Mouse (Mus musculus) stomach, embryonic 15.5 days (tissue): ENCODE results near the gene Cntnap5c. TPM values are rescaled to one million over a fixed set of nuclear protein-coding genes. Genes with fewer than 3 reads are reported as not detected.

ENCODE experiments used
- ATAC-seq: fragments of 200-750 bp; cut with Nextera tagmentation; 2 replicates; pipeline ENCODE4 v1.8.0; 2017; ENCODE audit warnings: low read depth, moderate number of reproducible peaks, moderate TSS enrichment; ENCODE audit not compliant: insufficient read depth, low FRiP score
- H3K27ac ChIP-seq: fragments of 300-500 bp; sonication (generic); 2 replicates; pipeline ENCODE4 v1.5.1; 2015; ENCODE audit warnings: mild to moderate bottlenecking, inconsistent platforms
- H3K27me3 ChIP-seq: fragments of 300-500 bp; sonication (generic); replicated peaks from 2 replicates; pipeline ENCODE4 v1.6.1; 2015; ENCODE audit warnings: inconsistent platforms
- H3K36me3 ChIP-seq: fragments of 300-500 bp; sonication (generic); 2 replicates; pipeline ENCODE4 v1.6.1; 2015; ENCODE audit warnings: inconsistent platforms
- H3K4me1 ChIP-seq: fragments of 300-500 bp; sonication (generic); 2 replicates; pipeline ENCODE4 v1.6.1; 2015; ENCODE audit warnings: inconsistent platforms
- H3K4me2 ChIP-seq: fragments of 300-500 bp; sonication (generic); 2 replicates; pipeline ENCODE4 v1.6.1; 2015; ENCODE audit warnings: mild to moderate bottlenecking, inconsistent platforms
- H3K4me3 ChIP-seq: fragments of 300-500 bp; sonication (generic); replicated peaks from 2 replicates; pipeline ENCODE4 v1.5.1; 2015; ENCODE audit warnings: inconsistent platforms
- H3K9ac ChIP-seq: fragments of 300-500 bp; sonication (generic); 2 replicates; pipeline ENCODE4 v1.6.1; 2015; ENCODE audit warnings: inconsistent platforms
- H3K9me3 ChIP-seq: fragments of 300-500 bp; sonication (generic); 2 replicates; pipeline ENCODE4 v1.6.1; 2016; ENCODE audit warnings: inconsistent platforms
- WGBS: fragments of 180-500 bp; shearing (Covaris S2); methylation state at CpG from one replicate; pipeline ENCODE4 v1.1.7; 2015; 5-methylcytosine and 5-hydroxymethylcytosine counted together
- polyA plus RNA-seq: library from polyadenylated mRNA; unstranded; fragments of >200 nt; fragmentation: Nextera tagmentation; extraction: Ambion mirVana; gene quantifications from 2 replicates; pipeline ENCODE4 v1.2.1, GENCODE M21; 2015

Gene Cntnap5c
- not detected in 2 replicates for polyA plus RNA-seq

GRCm38 (mm10) chr17:57768622-57769610 lies at the start of gene Cntnap5c:
Cntnap5c (plus strand) TSS chr17:57769570.
- ATAC-seq, result peak; percentile 73; the same call in 1 of the 2 replicates
- no peaks in the 10 kb centered on the region for H3K9me3 ChIP-seq
- H3K27ac ChIP-seq, result no peak within 1 kb of the TSS
- no peaks in the 10 kb centered on the region for H3K27me3 ChIP-seq
- H3K36me3 ChIP-seq, result no peaks in the 10 kb centered on the region
- H3K4me3 ChIP-seq, result no peak within 1 kb of the TSS
- H3K4me2 ChIP-seq, result peak within 1 kb of the TSS; percentile 12; the same call in 1 of the 2 replicates
- no peak within 1 kb of the TSS for H3K9ac ChIP-seq
- H3K4me1 ChIP-seq, result no peaks in the 10 kb centered on the region
- WGBS, result 18% methylated on average over 26 of the region's 26 CpGs

GRCm38 (mm10) chr17:57742119-57742518 lies 27.3 kb upstream of the Cntnap5c start, which contains the start of gene Gm21834:
Gm21834 (minus strand) TSS chr17:57742219.
- H3K27me3 ChIP-seq, result no peaks in the 10 kb centered on the region
- H3K4me1 ChIP-seq, result no peaks in the 10 kb centered on the region
- H3K4me2 ChIP-seq, result no peak within 1 kb of the TSS
- WGBS, result 85% methylated on average over 5 of the region's 5 CpGs
- no peak within 1 kb of the TSS for H3K27ac ChIP-seq
- no peak for ATAC-seq
- no peaks in the 10 kb centered on the region for H3K9me3 ChIP-seq
- H3K4me3 ChIP-seq, result no peak within 1 kb of the TSS
- no peaks in the 10 kb centered on the region for H3K36me3 ChIP-seq
- no peak within 1 kb of the TSS for H3K9ac ChIP-seq

- H3K4me2 ChIP-seq, result no peak overlapping the region
- no peaks in the 10 kb centered on the region for H3K36me3 ChIP-seq
- no peak overlapping the region for H3K4me3 ChIP-seq
- no peaks in the 10 kb centered on the region for H3K9me3 ChIP-seq
- ATAC-seq, result no peak
- no peaks in the 10 kb centered on the region for H3K4me1 ChIP-seq
- no peak overlapping the region for H3K9ac ChIP-seq
- no peak overlapping the region for H3K27ac ChIP-seq
- WGBS, result 39% methylated on average over 1 of the region's 1 CpGs
- no peaks in the 10 kb centered on the region for H3K27me3 ChIP-seq
Measured at GRCm38 (mm10) chr17:57758033-57758432, 11.3 kb upstream of the Cntnap5c start.

DNA sequence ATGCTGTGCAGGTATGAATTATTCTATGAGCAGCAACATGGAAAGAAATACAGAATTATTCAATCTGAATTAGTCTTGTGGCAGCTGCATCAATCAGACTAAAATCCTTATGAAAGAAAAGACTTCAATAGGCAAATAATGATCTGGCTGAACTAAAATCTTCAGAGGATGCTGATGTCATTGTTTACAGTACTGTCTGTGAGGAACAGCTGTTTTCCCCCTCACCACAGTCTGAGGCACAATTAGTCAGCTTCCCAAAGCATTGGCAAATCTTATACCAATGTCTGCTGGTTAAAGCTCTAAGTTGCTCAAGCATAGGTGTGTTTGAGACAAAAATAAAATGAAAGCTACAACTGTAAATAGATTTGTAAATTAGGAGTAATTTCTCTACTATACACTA lies 2.1 kb upstream of the Cntnap5c start:
- H3K36me3 ChIP-seq, result no peaks in the 10 kb centered on the region
- no peak overlapping the region for H3K27ac ChIP-seq
- H3K4me3 ChIP-seq, result no peak overlapping the region
- H3K4me1 ChIP-seq, result no peaks in the 10 kb centered on the region
- no peak overlapping the region for H3K4me2 ChIP-seq
- H3K9me3 ChIP-seq, result no peaks in the 10 kb centered on the region
- no peak for ATAC-seq
- no peak overlapping the region for H3K9ac ChIP-seq
- H3K27me3 ChIP-seq, result no peaks in the 10 kb centered on the region

GRCm38 (mm10) chr17:57770904-57771303 lies 1.5 kb downstream of the Cntnap5c start:
- Histone ChIP-seq H3K4me3 (no peak overlapping the region), H3K27ac (no peak overlapping the region), H3K4me1 (no peaks in the 10 kb centered on the region), H3K9ac (no peak overlapping the region), H3K36me3 (no peaks in the 10 kb centered on the region), H3K27me3 (no peaks in the 10 kb centered on the region), H3K4me2 (no peak overlapping the region), H3K9me3 (no peaks in the 10 kb centered on the region)
- 15% methylated on average over 4 of the region's 4 CpGs for WGBS
- ATAC-seq, result no peak; the same call in 1 of the 2 replicates

DNA sequence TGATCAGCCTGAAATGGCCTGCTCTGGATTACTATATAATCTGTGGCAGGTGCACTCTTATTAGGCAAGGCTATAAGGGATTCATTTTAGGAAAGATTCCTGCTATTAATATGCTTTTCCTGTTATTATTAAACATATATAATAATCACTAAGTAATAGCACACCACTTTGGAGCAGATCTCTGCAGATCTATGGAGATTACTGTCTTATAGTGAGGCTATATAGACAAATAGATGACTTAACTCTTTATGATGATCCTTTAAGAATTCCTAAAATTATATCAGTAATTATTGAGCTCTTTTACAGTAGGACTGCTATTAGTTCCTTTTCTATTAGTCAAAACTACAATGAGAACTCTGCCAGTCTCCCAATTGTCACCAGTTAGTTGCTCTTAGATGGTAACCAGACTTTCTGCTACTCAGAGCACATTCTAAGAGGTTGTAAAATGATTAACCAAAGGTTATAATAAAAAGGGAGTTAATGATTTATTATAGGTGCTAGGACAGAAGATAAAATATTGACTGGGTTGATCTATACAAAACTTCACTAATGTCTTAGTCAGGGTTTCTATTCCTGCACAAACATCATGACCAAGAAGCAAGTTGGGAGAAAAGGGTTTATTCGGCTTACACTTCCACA lies 18.9 kb downstream of the Cntnap5c start:
- ATAC-seq, result no peak
- Histone ChIP-seq H3K4me1 (no peaks in the 10 kb centered on the region), H3K9ac (no peak overlapping the region), H3K27ac (no peak overlapping the region), H3K27me3 (no peaks in the 10 kb centered on the region), H3K36me3 (no peaks in the 10 kb centered on the region), H3K4me2 (no peak overlapping the region), H3K4me3 (no peak overlapping the region), H3K9me3 (no peaks in the 10 kb centered on the region)
- WGBS, result 68% methylated on average over 1 of the region's 1 CpGs

DNA sequence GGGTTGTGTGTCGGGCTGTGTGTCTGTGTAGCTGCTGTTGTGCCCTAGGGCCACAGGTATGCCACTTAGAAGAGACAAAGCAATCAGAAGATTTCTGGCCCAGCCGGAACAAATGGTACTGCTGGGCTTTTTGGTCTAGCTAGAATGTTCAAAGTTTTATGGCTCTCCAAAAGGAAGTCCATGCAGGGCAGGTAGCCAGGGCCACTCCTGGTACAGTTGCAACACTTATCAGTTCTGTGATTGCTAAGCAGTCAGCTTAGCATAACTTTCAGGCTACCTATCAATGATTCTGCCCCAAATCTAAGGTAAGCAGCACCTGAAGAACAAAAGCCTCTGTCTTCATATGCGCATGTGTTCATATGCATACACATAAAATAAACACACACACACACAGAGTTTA lies 26.0 kb downstream of the Cntnap5c start:
- ATAC-seq, result no peak
- Histone ChIP-seq H3K27me3 (no peaks in the 10 kb centered on the region), H3K36me3 (no peaks in the 10 kb centered on the region), H3K4me2 (no peak overlapping the region), H3K4me1 (no peaks in the 10 kb centered on the region), H3K9me3 (no peaks in the 10 kb centered on the region), H3K4me3 (no peak overlapping the region), H3K27ac (no peak overlapping the region), H3K9ac (no peak overlapping the region)
- 79% methylated on average over 3 of the region's 3 CpGs for WGBS

DNA sequence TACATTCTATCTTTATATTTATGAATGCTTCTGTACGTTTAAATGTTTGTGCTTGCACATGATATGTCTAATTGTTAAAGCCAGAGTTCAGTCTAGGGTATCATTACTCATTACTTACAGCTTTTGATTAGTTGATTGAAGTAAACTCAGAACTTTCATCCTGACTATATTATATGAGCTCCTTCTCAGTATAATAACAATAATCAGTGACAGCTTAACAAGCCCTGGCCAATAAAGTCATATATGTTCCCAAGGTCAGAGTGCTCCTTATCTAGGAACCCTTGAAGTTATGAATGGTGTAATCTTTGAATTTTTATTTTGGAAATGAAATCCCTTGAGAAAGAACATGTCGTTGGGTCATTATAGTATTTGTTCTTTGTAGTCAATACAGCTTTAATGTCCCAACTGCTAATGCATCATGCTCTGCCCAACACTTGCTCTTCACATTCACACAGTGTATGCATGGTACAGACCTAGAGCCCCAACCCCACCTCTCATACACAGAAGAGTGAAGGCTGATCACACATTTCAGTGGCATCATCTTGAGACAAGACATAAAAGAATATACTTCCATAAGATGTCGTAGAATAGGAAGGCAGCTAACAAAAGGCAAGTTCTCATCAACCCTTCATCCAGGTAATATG lies 27.4 kb downstream of the Cntnap5c start:
- no peak overlapping the region for H3K4me2 ChIP-seq
- no peak overlapping the region for H3K27ac ChIP-seq
- no peaks in the 10 kb centered on the region for H3K9me3 ChIP-seq
- no peak for ATAC-seq
- no peak overlapping the region for H3K4me3 ChIP-seq
- H3K27me3 ChIP-seq, result no peaks in the 10 kb centered on the region
- no peaks in the 10 kb centered on the region for H3K4me1 ChIP-seq
- H3K36me3 ChIP-seq, result no peaks in the 10 kb centered on the region
- 75% methylated on average over 3 of the region's 3 CpGs for WGBS
- no peak overlapping the region for H3K9ac ChIP-seq

DNA sequence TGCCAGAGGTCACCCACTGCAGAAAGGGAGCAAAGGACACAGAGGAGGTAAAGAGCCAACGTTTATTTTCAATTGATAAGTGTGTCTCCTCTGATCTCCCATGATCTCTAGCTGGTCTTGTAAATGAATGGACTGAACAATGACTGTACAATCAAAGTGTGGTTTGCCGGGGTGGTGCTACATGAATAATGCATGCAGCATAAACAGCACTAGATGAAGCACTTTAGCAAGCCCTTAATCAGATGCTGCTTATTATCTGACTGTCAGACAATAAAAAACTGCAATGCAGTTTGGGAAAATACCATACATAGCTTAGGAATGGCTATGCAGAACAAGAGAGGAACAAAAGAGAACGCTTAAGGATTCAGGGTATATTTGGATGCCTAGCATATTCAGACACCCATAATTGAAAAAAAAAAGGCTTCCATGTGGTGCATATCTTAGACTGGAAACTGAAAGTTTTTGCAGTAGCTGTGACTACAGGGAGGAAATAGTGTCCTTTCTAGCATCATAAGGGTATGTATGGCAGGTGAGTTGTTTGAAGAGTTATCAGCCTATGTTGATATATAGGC lies 30.1 kb downstream of the Cntnap5c start:
- WGBS, result 47% methylated on average over 3 of the region's 3 CpGs
- no peaks in the 10 kb centered on the region for H3K9me3 ChIP-seq
- H3K4me2 ChIP-seq, result no peak overlapping the region
- no peak overlapping the region for H3K4me3 ChIP-seq
- H3K36me3 ChIP-seq, result no peaks in the 10 kb centered on the region
- no peak overlapping the region for H3K27ac ChIP-seq
- H3K27me3 ChIP-seq, result no peaks in the 10 kb centered on the region
- no peak overlapping the region for H3K9ac ChIP-seq
- H3K4me1 ChIP-seq, result no peaks in the 10 kb centered on the region
- no peak for ATAC-seq

GRCm38 (mm10) chr17:57801180-57801579 lies 31.8 kb downstream of the Cntnap5c start:
- WGBS, result 78% methylated on average over 1 of the region's 1 CpGs
- H3K36me3 ChIP-seq, result no peaks in the 10 kb centered on the region
- no peaks in the 10 kb centered on the region for H3K9me3 ChIP-seq
- H3K4me1 ChIP-seq, result no peaks in the 10 kb centered on the region
- H3K9ac ChIP-seq, result no peak overlapping the region
- H3K27me3 ChIP-seq, result no peaks in the 10 kb centered on the region
- no peak overlapping the region for H3K4me2 ChIP-seq
- H3K27ac ChIP-seq, result no peak overlapping the region
- no peak for ATAC-seq
- no peak overlapping the region for H3K4me3 ChIP-seq

DNA sequence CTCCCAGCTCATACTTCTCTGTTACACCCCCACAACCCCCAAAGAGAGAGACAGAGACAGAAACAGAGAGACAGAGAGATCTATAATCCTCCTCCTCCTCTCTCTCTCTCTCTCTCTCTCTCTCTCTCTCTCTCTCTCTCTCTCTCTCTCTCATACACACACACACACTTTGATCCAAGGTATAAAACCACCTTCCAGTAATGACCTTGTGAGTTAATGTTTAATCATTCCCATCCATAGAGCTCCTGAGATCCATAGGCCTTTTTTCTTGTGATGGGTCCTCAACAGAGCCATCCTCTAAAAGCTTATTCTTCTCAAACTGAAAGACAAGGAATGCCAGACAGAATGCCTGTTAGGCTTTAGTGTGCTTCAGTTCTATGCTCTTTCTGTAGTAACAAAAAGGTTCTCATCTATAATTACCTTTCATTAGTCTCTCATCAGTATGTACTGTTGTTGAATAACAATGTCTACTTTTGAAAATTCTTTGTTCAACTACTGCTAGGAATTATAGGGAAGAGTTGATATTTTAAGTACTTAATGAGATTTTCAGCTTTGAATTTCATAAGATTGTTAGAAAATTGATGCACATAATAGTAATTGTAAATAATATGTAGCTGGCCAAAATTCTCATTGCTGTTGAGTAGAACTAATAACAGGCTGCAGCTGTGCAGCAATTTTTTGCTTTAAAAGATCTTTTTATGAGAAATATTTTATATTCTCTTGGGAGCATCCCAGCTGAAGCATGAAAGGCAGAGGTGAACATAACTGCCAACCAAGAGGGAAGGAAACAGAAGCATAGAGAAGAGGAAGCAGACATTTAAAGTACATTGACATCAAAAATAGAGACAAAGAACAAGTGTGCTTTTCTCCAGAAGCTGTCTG lies 68.0 kb downstream of the Cntnap5c start:
- no peaks in the 10 kb centered on the region for H3K36me3 ChIP-seq
- no peak overlapping the region for H3K27ac ChIP-seq
- H3K4me1 ChIP-seq, result no peaks in the 10 kb centered on the region
- no peak overlapping the region for H3K4me2 ChIP-seq
- no peak for ATAC-seq
- no peaks in the 10 kb centered on the region for H3K27me3 ChIP-seq
- H3K9me3 ChIP-seq, result no peaks in the 10 kb centered on the region
- H3K4me3 ChIP-seq, result no peak overlapping the region
- H3K9ac ChIP-seq, result no peak overlapping the region
